Mouse (Mus musculus) neural tube, embryonic 13.5 days (tissue): Measurements from ENCODE around the gene Kif26b. TPM values are rescaled to one million over a fixed set of nuclear protein-coding genes. Genes with fewer than 3 reads are reported as not detected.

ENCODE experiments used
- ATAC-seq: fragments of 200-750 bp; cut with Nextera tagmentation; 2 replicates; pipeline ENCODE4 v1.8.0; 2017; ENCODE audit warnings: low read depth, mild to moderate bottlenecking, moderate TSS enrichment, moderate library complexity
- H3K27ac ChIP-seq: fragments of 300-500 bp; sonication (generic); replicated peaks from 2 replicates; pipeline ENCODE4 v1.5.1; 2015; ENCODE audit warnings: moderate library complexity, mild to moderate bottlenecking, inconsistent platforms
- H3K27me3 ChIP-seq: fragments of 300-500 bp; sonication (generic); 2 replicates; pipeline ENCODE4 v1.6.1; 2015; ENCODE audit warnings: mild to moderate bottlenecking, inconsistent platforms
- H3K36me3 ChIP-seq: fragments of 300-500 bp; sonication (generic); 2 replicates; pipeline ENCODE4 v1.6.1; 2015; ENCODE audit warnings: mild to moderate bottlenecking, inconsistent platforms
- H3K4me1 ChIP-seq: fragments of 300-500 bp; sonication (generic); replicated peaks from 2 replicates; pipeline ENCODE4 v1.6.1; 2015; ENCODE audit warnings: inconsistent platforms
- H3K4me2 ChIP-seq: fragments of 300-500 bp; sonication (generic); 2 replicates; pipeline ENCODE4 v1.6.1; 2015; ENCODE audit warnings: inconsistent platforms, mild to moderate bottlenecking, moderate library complexity
- H3K4me3 ChIP-seq: fragments of 300-500 bp; sonication (generic); 2 replicates; pipeline ENCODE4 v1.5.1; 2015; ENCODE audit warnings: mild to moderate bottlenecking, inconsistent platforms
- H3K9ac ChIP-seq: fragments of 300-500 bp; sonication (generic); 2 replicates; pipeline ENCODE4 v1.6.1; 2015; ENCODE audit warnings: moderate library complexity, mild to moderate bottlenecking, inconsistent platforms
- H3K9me3 ChIP-seq: fragments of 300-500 bp; sonication (generic); 2 replicates; pipeline ENCODE4 v1.6.1; 2016; ENCODE audit warnings: inconsistent platforms
- WGBS: fragments of 180-500 bp; shearing (Covaris S2); methylation state at CpG from one replicate; pipeline ENCODE4 v1.1.7; 2015; 5-methylcytosine and 5-hydroxymethylcytosine counted together
- polyA plus RNA-seq: library from polyadenylated mRNA; unstranded; fragments of >200 nt; fragmentation: Nextera tagmentation; extraction: Ambion mirVana; gene quantifications from 2 replicates; pipeline ENCODE4 v1.2.1, GENCODE M21; 2015

Gene Kif26b
- polyA plus RNA-seq, 1 experiment from 2014 or later, result 10.5 TPM

- no peak overlapping the region for H3K9ac ChIP-seq
- H3K4me2 ChIP-seq, result no peak overlapping the region
- no peak overlapping the region for H3K4me3 ChIP-seq
- no peaks in the 10 kb centered on the region for H3K9me3 ChIP-seq
- no peak overlapping the region for H3K27ac ChIP-seq
- H3K4me1 ChIP-seq, result peaks cover 6% of the 10 kb centered on the region
- ATAC-seq, result no peak
- WGBS, result 84% methylated on average over 9 of the region's 9 CpGs
- no peaks in the 10 kb centered on the region for H3K27me3 ChIP-seq
- 0 out of 2 replicates have a peak, but pooled peaks cover 4% of the 10 kb centered on the region for H3K36me3 ChIP-seq
These were observed 183.4 kb downstream of the Kif26b start for GRCm38 (mm10) chr1:178712189-178712873.

- Histone ChIP-seq H3K27me3 (no peaks in the 10 kb centered on the region), H3K9me3 (0 out of 2 replicates have a peak, but pooled peaks cover under 1% of the 10 kb centered on the region), H3K4me3 (no peak overlapping the region), H3K27ac (no peak overlapping the region), H3K36me3 (0 out of 2 replicates have a peak, but pooled peaks cover 4% of the 10 kb centered on the region), H3K4me1 (no peaks in the 10 kb centered on the region), H3K4me2 (no peak overlapping the region), H3K9ac (no peak overlapping the region)
- 93% methylated on average over 5 of the region's 5 CpGs for WGBS
- no peak for ATAC-seq
These were observed 185.3 kb downstream of the Kif26b start for GRCm38 (mm10) chr1:178714209-178714608.

- H3K36me3 ChIP-seq, result 0 out of 2 replicates have a peak, but pooled peaks cover 4% of the 10 kb centered on the region
- H3K9ac ChIP-seq, result no peak overlapping the region
- H3K4me2 ChIP-seq, result no peak overlapping the region
- H3K27me3 ChIP-seq, result no peaks in the 10 kb centered on the region
- 0 out of 2 replicates have a peak, but pooled peaks cover 5% of the 10 kb centered on the region for H3K9me3 ChIP-seq
- H3K27ac ChIP-seq, result no peak overlapping the region
- no peak overlapping the region for H3K4me3 ChIP-seq
- WGBS, result 86% methylated on average over 2 of the region's 2 CpGs
- H3K4me1 ChIP-seq, result no peaks in the 10 kb centered on the region
- ATAC-seq, result no peak
These were observed 187.5 kb downstream of the Kif26b start for GRCm38 (mm10) chr1:178716411-178716810.

- ATAC-seq, result no peak
- H3K4me2 ChIP-seq, result no peak overlapping the region
- no peaks in the 10 kb centered on the region for H3K27me3 ChIP-seq
- 78% methylated on average over 2 of the region's 2 CpGs for WGBS
- H3K4me3 ChIP-seq, result no peak overlapping the region
- no peaks in the 10 kb centered on the region for H3K36me3 ChIP-seq
- 0 out of 2 replicates have a peak, but pooled peaks cover 5% of the 10 kb centered on the region for H3K9me3 ChIP-seq
- 0 out of 2 replicates have a peak, but pooled peaks cover 4% of the 10 kb centered on the region for H3K4me1 ChIP-seq
- H3K9ac ChIP-seq, result no peak overlapping the region
- no peak overlapping the region for H3K27ac ChIP-seq
These were observed 191.9 kb downstream of the Kif26b start for GRCm38 (mm10) chr1:178720821-178721220.

- Histone ChIP-seq H3K27ac (no peak overlapping the region), H3K36me3 (no peaks in the 10 kb centered on the region), H3K4me2 (no peak overlapping the region), H3K4me1 (0 out of 2 replicates have a peak, but pooled peaks cover 5% of the 10 kb centered on the region), H3K9ac (no peak overlapping the region), H3K9me3 (0 out of 2 replicates have a peak, but pooled peaks cover 5% of the 10 kb centered on the region), H3K27me3 (no peaks in the 10 kb centered on the region), H3K4me3 (no peak overlapping the region)
- 84% methylated on average over 4 of the region's 4 CpGs for WGBS
- ATAC-seq, result no peak
These were observed 193.9 kb downstream of the Kif26b start for GRCm38 (mm10) chr1:178722793-178723192.

- Histone ChIP-seq H3K4me3 (no peak overlapping the region), H3K9me3 (no peaks in the 10 kb centered on the region), H3K4me2 (no peak overlapping the region), H3K27me3 (no peaks in the 10 kb centered on the region), H3K4me1 (0 out of 2 replicates have a peak, but pooled peaks cover 11% of the 10 kb centered on the region), H3K36me3 (no peaks in the 10 kb centered on the region), H3K9ac (no peak overlapping the region), H3K27ac (no peak overlapping the region)
- 78% methylated on average over 3 of the region's 3 CpGs for WGBS
- no peak for ATAC-seq
These were observed 196.6 kb downstream of the Kif26b start for GRCm38 (mm10) chr1:178725536-178725935.

- Histone ChIP-seq H3K4me2 (no peak overlapping the region), H3K36me3 (no peaks in the 10 kb centered on the region), H3K27me3 (no peaks in the 10 kb centered on the region), H3K27ac (no peak overlapping the region), H3K4me1 (peaks cover 29% of the 10 kb centered on the region), H3K9ac (no peak overlapping the region), H3K4me3 (no peak overlapping the region), H3K9me3 (no peaks in the 10 kb centered on the region)
- ATAC-seq, result no peak
- 61% methylated on average over 6 of the region's 6 CpGs for WGBS
These were observed 199.3 kb downstream of the Kif26b start for GRCm38 (mm10) chr1:178728256-178728655.

GRCm38 (mm10) chr1:178730271-178730670, 201.3 kb downstream of the Kif26b start:
- no peak overlapping the region for H3K4me3 ChIP-seq
- H3K36me3 ChIP-seq, result no peaks in the 10 kb centered on the region
- no peaks in the 10 kb centered on the region for H3K9me3 ChIP-seq
- no peak overlapping the region for H3K9ac ChIP-seq
- H3K27ac ChIP-seq, result no peak overlapping the region
- peaks cover 45% of the 10 kb centered on the region for H3K4me1 ChIP-seq
- WGBS, result 91% methylated on average over 3 of the region's 3 CpGs
- no peak for ATAC-seq
- no peaks in the 10 kb centered on the region for H3K27me3 ChIP-seq
- no peak overlapping the region for H3K4me2 ChIP-seq

- Histone ChIP-seq H3K4me2 (no peak overlapping the region), H3K27ac (peak overlapping the region; percentile 55; the same call in 1 of the 2 replicates), H3K36me3 (no peaks in the 10 kb centered on the region), H3K4me1 (peaks cover 39% of the 10 kb centered on the region), H3K9me3 (no peaks in the 10 kb centered on the region), H3K4me3 (no peak overlapping the region), H3K9ac (no peak overlapping the region), H3K27me3 (no peaks in the 10 kb centered on the region)
- WGBS, result 12% methylated on average over 9 of the region's 9 CpGs
- peak; percentile 50; the same call in 1 of the 2 replicates for ATAC-seq
These were observed 204.1 kb downstream of the Kif26b start for GRCm38 (mm10) chr1:178733035-178733434.

GRCm38 (mm10) chr1:178734576-178734975, 205.7 kb downstream of the Kif26b start:
- no peak overlapping the region for H3K27ac ChIP-seq
- H3K27me3 ChIP-seq, result no peaks in the 10 kb centered on the region
- H3K9ac ChIP-seq, result no peak overlapping the region
- H3K4me3 ChIP-seq, result no peak overlapping the region
- peaks cover 34% of the 10 kb centered on the region for H3K4me1 ChIP-seq
- ATAC-seq, result no peak
- H3K36me3 ChIP-seq, result no peaks in the 10 kb centered on the region
- 81% methylated on average over 4 of the region's 4 CpGs for WGBS
- no peaks in the 10 kb centered on the region for H3K9me3 ChIP-seq
- H3K4me2 ChIP-seq, result no peak overlapping the region

- WGBS, result 95% methylated on average over 2 of the region's 2 CpGs
- H3K4me3 ChIP-seq, result no peak overlapping the region
These were observed 208.0 kb downstream of the Kif26b start for GRCm38 (mm10) chr1:178736931-178737330.

GRCm38 (mm10) chr1:178743820-178744219, 214.9 kb downstream of the Kif26b start:
- no peak overlapping the region for H3K4me3 ChIP-seq
- no peaks in the 10 kb centered on the region for H3K9me3 ChIP-seq
- no peak overlapping the region for H3K27ac ChIP-seq
- H3K9ac ChIP-seq, result no peak overlapping the region
- H3K36me3 ChIP-seq, result no peaks in the 10 kb centered on the region
- WGBS, result 89% methylated on average over 5 of the region's 5 CpGs
- peaks cover 20% of the 10 kb centered on the region for H3K4me1 ChIP-seq
- no peak overlapping the region for H3K4me2 ChIP-seq
- ATAC-seq, result no peak
- H3K27me3 ChIP-seq, result no peaks in the 10 kb centered on the region; the same call in 1 of the 2 replicates

More at GRCm38 (mm10) chr1:178736931-178737330, 208.0 kb downstream of the Kif26b start:
- Histone ChIP-seq H3K27me3 (no peaks in the 10 kb centered on the region; the same call in 1 of the 2 replicates), H3K9me3 (no peaks in the 10 kb centered on the region), H3K4me1 (peaks cover 29% of the 10 kb centered on the region), H3K36me3 (no peaks in the 10 kb centered on the region), H3K9ac (no peak overlapping the region), H3K4me2 (no peak overlapping the region), H3K27ac (no peak overlapping the region)
- ATAC-seq, result no peak
